Mouse (Mus musculus) embryonic facial prominence, embryonic 15.5 days (tissue): Measurements from ENCODE around the gene Trim28. TPM values are rescaled to one million over a fixed set of nuclear protein-coding genes. Genes with fewer than 3 reads are reported as not detected.

Experiments used
- polyA plus RNA-seq: library from polyadenylated mRNA; unstranded; fragments of >200 nt; fragmentation: Nextera tagmentation; extraction: Ambion mirVana; gene quantifications from 2 replicates; pipeline ENCODE4 v1.2.1, GENCODE M21; 2015

Gene Trim28
- polyA plus RNA-seq, 1 experiment from 2014 or later = 279 TPM

Other genes with a start within 250 kb of the Trim28 start
- 8.8 and 10.4 TPM in 2 replicates for gene Zscan18, start 195.5 kb upstream of the Trim28 start, polyA plus RNA-seq
- 14.7 and 15.5 TPM in 2 replicates for gene Zfp329, start 180.3 kb upstream of the Trim28 start, polyA plus RNA-seq
- gene Zfp110, start 164.4 kb upstream of the Trim28 start, polyA plus RNA-seq = 36.6 and 39.7 TPM in 2 replicates
- 5.0 and 5.1 TPM in 2 replicates for gene Zfp128, start 117.9 kb upstream of the Trim28 start, polyA plus RNA-seq
- 17.5 and 17.7 TPM in 2 replicates for gene Zscan22, start 101.3 kb upstream of the Trim28 start, polyA plus RNA-seq
- gene Rps5, start 76.8 kb upstream of the Trim28 start, polyA plus RNA-seq = 1,070 and 1,140 TPM in 2 replicates
- gene Rnf225, start 71.7 kb upstream of the Trim28 start, polyA plus RNA-seq = 2.6 and 2.8 TPM in 2 replicates
- gene Zfp324, start 33.3 kb upstream of the Trim28 start, polyA plus RNA-seq = 12.9 and 14.0 TPM in 2 replicates
- gene Zfp446, start 21.3 kb upstream of the Trim28 start, polyA plus RNA-seq = 8.6 and 10.7 TPM in 2 replicates
- gene Slc27a5, start 922 bp upstream of the Trim28 start, polyA plus RNA-seq = 0.20 TPM in 1 of 2 replicates, not detected in the other
- gene Zbtb45, start 10.9 kb downstream of the Trim28 start, polyA plus RNA-seq = 26.0 and 29.4 TPM in 2 replicates
- 179 and 184 TPM in 2 replicates for gene Chmp2a, start 35.7 kb downstream of the Trim28 start, polyA plus RNA-seq
- gene Ube2m, start 39.2 kb downstream of the Trim28 start, polyA plus RNA-seq = 126 and 127 TPM in 2 replicates
- 4.4 and 4.6 TPM in 2 replicates for gene Mzf1, start 55.6 kb downstream of the Trim28 start, polyA plus RNA-seq
- not detected in 2 replicates for gene Vmn1r85, start 96.1 kb downstream of the Trim28 start, polyA plus RNA-seq
- gene Vmn1r86, start 120.8 kb downstream of the Trim28 start, polyA plus RNA-seq = not detected in 2 replicates
- 0.04 TPM in 1 of 2 replicates, not detected in the other for gene Vmn1r87, start 141.0 kb downstream of the Trim28 start, polyA plus RNA-seq
- 0.03 TPM in 1 of 2 replicates, not detected in the other for gene Vmn1r88, start 160.5 kb downstream of the Trim28 start, polyA plus RNA-seq
- gene Vmn1r89, start 213.9 kb downstream of the Trim28 start, polyA plus RNA-seq = not detected in 2 replicates